Mouse (Mus musculus) cerebellum, adult 11-12 months (tissue): ENCODE measurements around the gene Gm2663.
"Not testable (repeated sequence)": the region's sequence is repeated elsewhere in the genome, so short reads cannot be mapped to it uniquely, and the experiment has no call there.

Experiments used
- DNase-seq: peaks from one replicate; pipeline ENCODE4 v3.0.0; 2022

Gm2663 gene

DNA sequence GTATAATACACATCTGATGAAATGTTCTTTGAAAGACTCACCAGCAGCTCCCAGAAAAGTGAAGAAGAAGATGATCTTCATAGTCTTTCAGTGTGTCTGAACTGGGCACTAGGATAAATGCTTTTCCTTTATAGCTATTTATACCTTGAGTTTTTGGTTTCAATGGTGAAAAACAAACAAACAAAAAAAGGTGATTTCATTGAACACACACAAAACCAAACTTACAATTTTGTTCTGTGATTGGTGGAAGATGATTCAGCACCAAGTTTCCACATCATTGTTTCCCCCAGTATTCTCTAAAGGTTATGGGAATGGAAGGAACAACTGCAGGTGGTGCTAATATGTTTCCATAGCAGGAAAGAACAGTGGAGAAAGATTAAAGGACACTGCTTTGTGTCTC, at the start of gene Gm2663:
Gene Gm2663, minus strand, starts transcription at position 101 of the 400 bp plus-strand sequence.
- not testable (repeated sequence) for DNase-seq

- DNase-seq, result no peak
These were observed 49.3 kb upstream of the Gm2663 start for GRCm38 (mm10) chr6:41048602-41049001.

DNA sequence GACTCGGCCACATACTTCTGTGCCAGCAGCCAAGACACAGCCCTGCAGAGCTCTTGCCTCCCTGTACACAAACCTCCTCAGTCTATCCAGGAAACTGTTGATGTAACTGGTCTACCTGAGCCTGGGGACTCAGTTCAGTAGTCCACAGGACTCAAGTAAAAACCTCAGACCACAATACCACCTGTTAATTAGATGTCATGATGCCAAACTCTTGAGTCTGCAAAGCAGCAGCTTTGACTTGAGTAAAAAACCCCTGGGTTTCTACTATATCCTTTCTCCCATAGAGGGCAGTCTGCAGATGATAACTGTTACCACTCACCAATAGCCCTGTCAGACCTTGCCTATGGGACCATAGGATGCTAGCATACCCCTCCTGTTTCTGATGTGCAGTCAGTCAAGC, 48.7 kb upstream of the Gm2663 start:
- DNase-seq, result no peak

DNA sequence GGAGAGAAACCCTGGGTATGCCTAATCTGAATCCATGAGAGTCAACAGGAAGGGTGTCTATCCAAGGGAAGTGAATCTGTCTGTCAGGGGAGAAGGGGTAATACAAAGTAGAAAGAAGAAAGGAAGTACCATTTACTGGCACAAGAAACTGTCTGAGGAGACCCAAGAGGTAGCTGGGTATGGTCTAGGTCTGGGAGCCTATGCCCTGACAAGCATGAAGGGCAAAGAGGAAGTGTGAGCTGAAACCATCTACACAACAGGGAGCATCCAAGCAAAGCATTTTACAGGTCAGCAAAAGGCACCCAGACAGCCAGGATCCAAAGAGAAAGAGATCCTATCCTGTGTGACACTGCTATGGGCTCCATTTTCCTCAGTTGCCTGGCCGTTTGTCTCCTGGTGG, 47.9 kb upstream of the Gm2663 start:
- DNase-seq, result no peak

DNA sequence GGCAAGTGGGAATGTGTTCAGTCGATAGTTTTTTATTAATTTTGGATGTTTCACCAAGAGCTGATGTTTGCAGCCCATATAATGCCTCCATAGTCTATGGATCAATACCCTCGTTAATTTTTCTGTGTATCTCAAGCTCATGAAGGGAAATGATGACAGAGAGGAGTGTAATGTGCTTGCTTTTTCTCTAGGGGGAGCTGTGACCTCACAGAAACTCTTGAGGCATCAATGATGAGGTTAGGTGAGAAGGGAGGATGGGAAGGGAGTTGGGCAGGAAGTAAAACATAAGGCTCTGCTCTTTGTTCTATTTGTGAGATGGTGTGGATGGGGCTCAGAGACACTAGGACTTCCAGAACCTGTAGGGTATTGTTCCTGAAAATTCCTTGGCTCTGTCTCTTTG, 47.3 kb upstream of the Gm2663 start:
- no peak for DNase-seq

GRCm38 (mm10) chr6:41044753-41045152, 45.5 kb upstream of the Gm2663 start:
- no peak for DNase-seq

- DNase-seq, result no peak
These were observed 45.0 kb upstream of the Gm2663 start for GRCm38 (mm10) chr6:41044314-41044713.

DNA sequence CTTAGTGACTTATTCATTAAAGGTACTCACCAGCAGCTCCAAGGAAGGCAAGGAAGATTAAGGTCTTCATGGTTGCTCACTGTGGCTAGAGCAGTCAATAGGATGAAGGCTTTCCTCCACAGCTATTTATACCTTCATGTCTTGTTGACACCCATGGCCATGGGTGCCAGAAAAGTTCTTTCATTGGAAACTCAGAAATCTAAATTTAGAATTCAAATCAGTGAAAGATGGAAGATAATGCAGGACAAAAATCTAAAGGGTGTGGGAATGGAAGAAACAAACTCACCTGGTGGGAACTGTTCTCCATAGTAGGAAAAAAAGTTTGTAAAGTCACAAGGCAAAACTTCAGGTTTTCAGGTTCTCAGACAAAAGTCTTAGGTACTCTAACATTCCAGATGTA, 36.1 kb upstream of the Gm2663 start, which contains the start of gene 2210010C04Rik:
Gene 2210010C04Rik, minus strand, starts transcription at position 101 of the 400 bp plus-strand sequence.
- DNase-seq, result no peak

- no peak for DNase-seq
These were observed 33.5 kb upstream of the Gm2663 start for GRCm38 (mm10) chr6:41032802-41033201.

DNA sequence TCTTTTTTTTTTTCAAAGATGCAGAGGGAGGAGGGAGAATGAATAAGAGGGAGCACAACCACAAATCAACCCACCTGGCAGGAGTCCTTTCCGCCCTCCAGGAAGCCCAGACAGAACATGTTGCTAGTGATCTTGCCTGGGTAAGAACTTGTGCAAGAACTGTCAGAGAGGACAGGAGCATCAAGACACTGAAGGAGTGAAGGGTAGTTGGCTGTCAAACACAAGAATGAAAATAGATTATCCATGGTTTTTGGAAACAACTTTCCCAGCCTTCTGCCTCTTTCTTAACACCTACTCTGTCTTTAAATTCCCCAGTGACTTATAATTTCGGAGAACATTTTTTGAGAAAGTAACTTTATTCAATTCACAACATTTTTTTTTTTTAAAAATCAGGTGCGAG, 33.0 kb upstream of the Gm2663 start:
- no peak for DNase-seq

- no peak for DNase-seq
These were observed 31.5 kb upstream of the Gm2663 start for GRCm38 (mm10) chr6:41030821-41031220.

DNA sequence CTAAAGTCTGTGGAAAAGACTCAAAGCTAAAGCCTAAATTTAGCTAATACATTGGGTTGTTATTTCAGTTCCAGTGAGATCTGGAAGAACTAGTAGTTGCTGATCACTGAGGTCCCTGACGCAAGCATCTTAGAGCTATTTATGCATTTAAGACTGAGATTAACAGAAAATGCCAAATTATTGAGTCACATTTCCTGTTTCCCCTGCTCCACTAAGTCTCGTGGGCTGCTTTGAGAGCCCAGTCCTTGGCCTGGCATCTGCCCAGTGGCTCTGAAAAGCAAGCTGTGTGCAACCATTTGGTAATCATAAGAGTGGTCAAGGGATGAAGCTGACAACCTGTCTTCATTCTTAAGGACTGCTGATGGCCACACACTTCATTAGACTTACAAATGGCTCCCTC, 27.8 kb upstream of the Gm2663 start:
- DNase-seq, result no peak

- no peak for DNase-seq
These were observed 26.8 kb upstream of the Gm2663 start for GRCm38 (mm10) chr6:41025873-41026650.

GRCm38 (mm10) chr6:41019140-41019539, 19.9 kb upstream of the Gm2663 start:
- no peak for DNase-seq

- DNase-seq, result no peak
These were observed 19.4 kb upstream of the Gm2663 start for GRCm38 (mm10) chr6:41018629-41019028.

GRCm38 (mm10) chr6:41015065-41015464, 15.8 kb upstream of the Gm2663 start:
- DNase-seq, result no peak

GRCm38 (mm10) chr6:40964454-40964853, 34.8 kb downstream of the Gm2663 start, which contains the start of gene 1810009J06Rik:
1810009J06Rik (plus strand) TSS chr6:40964754.
- not testable (repeated sequence) for DNase-seq

- DNase-seq, result no peak
These were observed 45.6 kb downstream of the Gm2663 start for GRCm38 (mm10) chr6:40953716-40954115.

DNA sequence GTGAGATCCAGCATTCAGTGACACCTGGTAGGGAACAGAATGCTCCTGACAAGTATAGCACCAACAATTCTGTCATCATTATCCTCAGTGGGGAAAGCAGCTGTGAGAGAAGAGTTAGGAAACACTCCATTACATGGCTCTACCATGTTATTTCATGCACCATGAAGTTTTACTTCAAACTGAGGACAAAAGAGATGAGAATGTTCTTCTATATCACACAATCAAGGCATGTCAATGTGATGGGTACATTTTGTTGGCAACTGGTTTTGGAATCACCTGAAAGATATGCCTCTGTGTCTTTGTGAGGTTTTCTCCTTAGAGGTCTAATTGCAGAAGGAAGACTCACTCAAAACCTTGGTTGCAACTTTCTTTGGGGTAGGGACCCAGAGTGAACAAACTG, 47.5 kb downstream of the Gm2663 start, which contains the start of gene Gm4744:
Gene Gm4744, minus strand, starts transcription at position 101 of the 400 bp plus-strand sequence.
- no peak for DNase-seq
